Mouse (Mus musculus): Measurements from ENCODE around the gene Ror2. TPM values are rescaled to one million over a fixed set of nuclear protein-coding genes. Genes with fewer than 3 reads are reported as not detected.

Ror2 gene
- polyA plus RNA-seq, 1 experiment, result 0.65 TPM

- WGBS, result 75% methylated on average over 6 of the region's 6 CpGs
- no peaks in the 10 kb centered on the region for H3K4me1 ChIP-seq (replicated peaks; ENCODE audit: control insufficient read depth, insufficient read depth, low read length)
- H3K27me3 ChIP-seq (ENCODE audit: control insufficient read depth, insufficient read depth, low read length), result no peaks in the 10 kb centered on the region
- H3K36me3 ChIP-seq (ENCODE audit: control insufficient read depth, insufficient read depth, low read length), result no peaks in the 10 kb centered on the region
- H3K4me3 ChIP-seq (ENCODE audit: control insufficient read depth, insufficient read depth, low read length), result no peak overlapping the region
- TF ChIP-seq POLR2A (IDR thresholded peaks at IDR 0.05; ENCODE audit: control insufficient read depth, extremely low read depth, insufficient read depth, low read length, poor library complexity) (no peak), CTCF (IDR thresholded peaks at IDR 0.05; ENCODE audit: borderline replicate concordance, control insufficient read depth, extremely low read depth, insufficient read depth, low read length, poor library complexity) (no peak)
- no peak for DNase-seq
- H3K27ac ChIP-seq (ENCODE audit: control insufficient read depth, insufficient read depth, low read length), result no peak overlapping the region
Observed at GRCm38 (mm10) chr13:53267849-53268248, 18.1 kb downstream of the Ror2 start.

GRCm38 (mm10) chr13:53267155-53267554 is 18.8 kb downstream of the Ror2 start:
- WGBS, result 96% methylated on average over 4 of the region's 4 CpGs
- no peaks in the 10 kb centered on the region for H3K27me3 ChIP-seq (ENCODE audit: control insufficient read depth, insufficient read depth, low read length)
- H3K4me3 ChIP-seq (ENCODE audit: control insufficient read depth, insufficient read depth, low read length), result no peak overlapping the region
- H3K36me3 ChIP-seq (ENCODE audit: control insufficient read depth, insufficient read depth, low read length), result no peaks in the 10 kb centered on the region
- H3K4me1 ChIP-seq (replicated peaks; ENCODE audit: control insufficient read depth, insufficient read depth, low read length), result no peaks in the 10 kb centered on the region
- no peak for DNase-seq
- H3K27ac ChIP-seq (ENCODE audit: control insufficient read depth, insufficient read depth, low read length), result no peak overlapping the region
- TF ChIP-seq CTCF (IDR thresholded peaks at IDR 0.05; ENCODE audit: borderline replicate concordance, control insufficient read depth, extremely low read depth, insufficient read depth, low read length, poor library complexity) (no peak), POLR2A (IDR thresholded peaks at IDR 0.05; ENCODE audit: control insufficient read depth, extremely low read depth, insufficient read depth, low read length, poor library complexity) (no peak)

GRCm38 (mm10) chr13:53266543-53266951 is 19.4 kb downstream of the Ror2 start:
- H3K4me3 ChIP-seq (ENCODE audit: control insufficient read depth, insufficient read depth, low read length), result no peak overlapping the region
- TF ChIP-seq CTCF (IDR thresholded peaks at IDR 0.05; ENCODE audit: borderline replicate concordance, control insufficient read depth, extremely low read depth, insufficient read depth, low read length, poor library complexity) (no peak), POLR2A (IDR thresholded peaks at IDR 0.05; ENCODE audit: control insufficient read depth, extremely low read depth, insufficient read depth, low read length, poor library complexity) (no peak)
- WGBS, result 94% methylated on average over 8 of the region's 8 CpGs
- no peaks in the 10 kb centered on the region for H3K4me1 ChIP-seq (replicated peaks; ENCODE audit: control insufficient read depth, insufficient read depth, low read length)
- H3K27ac ChIP-seq (ENCODE audit: control insufficient read depth, insufficient read depth, low read length), result no peak overlapping the region
- no peak for DNase-seq
- H3K36me3 ChIP-seq (ENCODE audit: control insufficient read depth, insufficient read depth, low read length), result no peaks in the 10 kb centered on the region
- no peaks in the 10 kb centered on the region for H3K27me3 ChIP-seq (ENCODE audit: control insufficient read depth, insufficient read depth, low read length)

- no peaks in the 10 kb centered on the region for H3K36me3 ChIP-seq (ENCODE audit: control insufficient read depth, insufficient read depth, low read length)
- TF ChIP-seq CTCF (IDR thresholded peaks at IDR 0.05; ENCODE audit: borderline replicate concordance, control insufficient read depth, extremely low read depth, insufficient read depth, low read length, poor library complexity) (no peak), POLR2A (IDR thresholded peaks at IDR 0.05; ENCODE audit: control insufficient read depth, extremely low read depth, insufficient read depth, low read length, poor library complexity) (no peak)
- H3K4me1 ChIP-seq (replicated peaks; ENCODE audit: control insufficient read depth, insufficient read depth, low read length), result no peaks in the 10 kb centered on the region
- DNase-seq, result no peak
- no peak overlapping the region for H3K27ac ChIP-seq (ENCODE audit: control insufficient read depth, insufficient read depth, low read length)
- no peaks in the 10 kb centered on the region for H3K27me3 ChIP-seq (ENCODE audit: control insufficient read depth, insufficient read depth, low read length)
- 97% methylated on average over 4 of the region's 4 CpGs for WGBS
- no peak overlapping the region for H3K4me3 ChIP-seq (ENCODE audit: control insufficient read depth, insufficient read depth, low read length)
Observed at GRCm38 (mm10) chr13:53264896-53265295, 21.0 kb downstream of the Ror2 start.

- WGBS, result 86% methylated on average over 16 of the region's 16 CpGs
- Histone ChIP-seq H3K36me3 (ENCODE audit: control insufficient read depth, insufficient read depth, low read length) (no peaks in the 10 kb centered on the region), H3K27me3 (ENCODE audit: control insufficient read depth, insufficient read depth, low read length) (no peaks in the 10 kb centered on the region), H3K4me3 (ENCODE audit: control insufficient read depth, insufficient read depth, low read length) (no peak overlapping the region), H3K27ac (ENCODE audit: control insufficient read depth, insufficient read depth, low read length) (no peak overlapping the region), H3K4me1 (replicated peaks; ENCODE audit: control insufficient read depth, insufficient read depth, low read length) (no peaks in the 10 kb centered on the region)
- TF ChIP-seq POLR2A (IDR thresholded peaks at IDR 0.05; ENCODE audit: control insufficient read depth, extremely low read depth, insufficient read depth, low read length, poor library complexity), result no peak
- no peak for TF ChIP-seq CTCF (IDR thresholded peaks at IDR 0.05; ENCODE audit: borderline replicate concordance, control insufficient read depth, extremely low read depth, insufficient read depth, low read length, poor library complexity)
- no peak for DNase-seq
Observed at GRCm38 (mm10) chr13:53262509-53263250, 23.2 kb downstream of the Ror2 start.

- Histone ChIP-seq H3K27me3 (ENCODE audit: control insufficient read depth, insufficient read depth, low read length) (no peaks in the 10 kb centered on the region), H3K4me1 (replicated peaks; ENCODE audit: control insufficient read depth, insufficient read depth, low read length) (no peaks in the 10 kb centered on the region), H3K4me3 (ENCODE audit: control insufficient read depth, insufficient read depth, low read length) (no peak overlapping the region), H3K27ac (ENCODE audit: control insufficient read depth, insufficient read depth, low read length) (no peak overlapping the region), H3K36me3 (ENCODE audit: control insufficient read depth, insufficient read depth, low read length) (no peaks in the 10 kb centered on the region)
- no peak for DNase-seq
- no peak for TF ChIP-seq POLR2A (IDR thresholded peaks at IDR 0.05; ENCODE audit: control insufficient read depth, extremely low read depth, insufficient read depth, low read length, poor library complexity)
- TF ChIP-seq CTCF (IDR thresholded peaks at IDR 0.05; ENCODE audit: borderline replicate concordance, control insufficient read depth, extremely low read depth, insufficient read depth, low read length, poor library complexity), result no peak
- 79% methylated on average over 8 of the region's 8 CpGs for WGBS
Observed at GRCm38 (mm10) chr13:53261106-53261771, 24.7 kb downstream of the Ror2 start.

Measured in thymus, adult 2 months (tissue).